Comparison of ENCODE assay signal across 21 mouse cellular contexts in genomic region chr12:40258462-40259000, GRCm38 (mm10). TPM values are rescaled to one million over a fixed set of nuclear protein-coding genes. Genes with fewer than 3 reads are reported as not detected.
"Had no signal": no experiment of that assay in that cellular context is flagged by ENCODE, and none has a peak within 500 bp of the region (broad histone marks: within the 10 kb centered on the region; RNA-seq: fewer than 3 reads in every experiment).

No protein-coding gene starts in this region.

- H3K27me3 ChIP-seq: lung, embryonic 15.5 days; midbrain, embryonic 12.5 days; neural tube, embryonic 13.5 days; neural tube, embryonic 15.5 days had no signal

- H3K9ac ChIP-seq: liver, embryonic 14.5 days; lung, embryonic 15.5 days; midbrain, embryonic 12.5 days; neural tube, embryonic 13.5 days; neural tube, embryonic 15.5 days had no signal

- H3K4me2 ChIP-seq: lung, embryonic 15.5 days; midbrain, embryonic 12.5 days; neural tube, embryonic 13.5 days; neural tube, embryonic 15.5 days had no signal

- DNase-seq: lung, adult 18-20 months; lung, postnatal 4 days; midbrain, embryonic 14.5 days; retina, postnatal 1 day; right cerebral cortex, adult 18-20 months; right cerebral cortex, postnatal 25 days; right cerebral cortex, postnatal 4 days; spleen, adult 18-20 months; thymus, adult 18-20 months; thymus, postnatal 14 days; thymus, postnatal 36 days had no signal

- H3K27ac ChIP-seq: liver, embryonic 14.5 days; lung, embryonic 15.5 days; midbrain, embryonic 10.5 days; midbrain, embryonic 12.5 days; neural tube, embryonic 13.5 days; neural tube, embryonic 15.5 days had no signal

- H3K4me1 ChIP-seq: lung, embryonic 15.5 days; midbrain, embryonic 10.5 days; midbrain, embryonic 12.5 days; neural tube, embryonic 13.5 days; neural tube, embryonic 15.5 days had no signal

- H3K9me3 ChIP-seq: lung, embryonic 15.5 days; midbrain, embryonic 10.5 days; midbrain, embryonic 12.5 days; neural tube, embryonic 13.5 days; neural tube, embryonic 15.5 days had no signal

- H3K4me3 ChIP-seq: lung, embryonic 15.5 days; midbrain, embryonic 10.5 days; midbrain, embryonic 12.5 days; myocyte; neural tube, embryonic 13.5 days; neural tube, embryonic 15.5 days had no signal

- ATAC-seq: midbrain, embryonic 16.5 days had no signal

- H3K36me3 ChIP-seq: lung, embryonic 15.5 days; midbrain, embryonic 10.5 days; midbrain, embryonic 12.5 days; neural tube, embryonic 13.5 days; neural tube, embryonic 15.5 days had no signal

RNA-seq across cellular contexts. Expression of gene Lsmem1, which starts 59.2 kb away (rescaled TPM):
- polyA plus RNA-seq: midbrain, embryonic 10.5 days; midbrain, embryonic 12.5 days; midbrain, embryonic 14.5 days; midbrain, embryonic 16.5 days; small intestine, adult 2 months; stomach, embryonic 14.5 days had no signal
